Mouse (Mus musculus) G1E-ER4 (cell line): ENCODE measurements around the gene Ssty2. TPM values are rescaled to one million over a fixed set of nuclear protein-coding genes. Genes with fewer than 3 reads are reported as not detected.
"Not testable (repeated sequence)": the region's sequence is repeated elsewhere in the genome, so short reads cannot be mapped to it uniquely, and the experiment has no call there.

Source experiments
- GATA1 ChIP-seq: IDR thresholded peaks from one replicate; pipeline ENCODE4 v1.8.0; 2012; ENCODE audit warnings: low read length, inconsistent platforms
- polyA plus RNA-seq: library from polyadenylated mRNA; stranded (reverse); fragments of >175 nt; gene quantifications from 2 replicates; pipeline ENCODE4 v1.2.3, GENCODE M21; 2012

Ssty2 gene
- polyA plus RNA-seq, result not detected in 2 replicates

DNA sequence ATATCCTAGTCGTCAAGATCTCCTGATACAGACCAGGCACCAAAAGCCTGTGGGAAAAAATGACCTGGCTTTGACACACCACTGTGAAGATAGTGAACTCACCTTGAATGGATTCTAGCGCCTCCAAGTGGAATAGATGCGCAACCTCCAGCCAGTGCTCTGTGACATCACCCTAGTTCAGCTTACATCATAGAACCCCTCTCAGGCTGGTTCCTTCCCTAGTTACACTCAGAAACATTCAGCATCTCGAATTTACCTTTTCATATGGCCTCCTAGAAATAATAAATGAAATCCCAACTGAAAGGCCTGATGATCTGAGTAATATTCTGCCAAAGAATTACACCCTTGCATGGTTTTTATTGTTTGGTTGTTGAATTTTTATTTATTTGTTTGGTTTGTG, at the start of gene Ssty2:
Gene Ssty2, minus strand, starts transcription at position 101 of the 400 bp plus-strand sequence.
- not testable (repeated sequence) for TF ChIP-seq GATA1
